Mouse (Mus musculus) ES-Bruce4 (cell line): Measurements from ENCODE around the gene Pum3. TPM values are rescaled to one million over a fixed set of nuclear protein-coding genes. Genes with fewer than 3 reads are reported as not detected.
"Not testable (repeated sequence)": the region's sequence is repeated elsewhere in the genome, so short reads cannot be mapped to it uniquely, and the experiment has no call there.

Experiments used
- H3K27ac ChIP-seq: 2 replicates; pipeline ENCODE4 v1.5.1; 2012; ENCODE audit warnings: low read length, inconsistent platforms; ENCODE audit not compliant: insufficient read depth
- H3K27me3 ChIP-seq: 2 replicates; pipeline ENCODE4 v1.6.1; 2012; ENCODE audit warnings: mild to moderate bottlenecking, low read length, inconsistent platforms; ENCODE audit not compliant: control insufficient read depth, poor library complexity, insufficient read depth, severe bottlenecking
- H3K36me3 ChIP-seq: 2 replicates; pipeline ENCODE4 v1.6.1; 2012; ENCODE audit warnings: inconsistent platforms, mild to moderate bottlenecking, low read length, moderate library complexity; ENCODE audit not compliant: control insufficient read depth, poor library complexity, insufficient read depth, severe bottlenecking
- H3K4me1 ChIP-seq: one replicate; pipeline ENCODE4 v1.8.1; 2011; ENCODE audit warnings: low read length; ENCODE audit not compliant: control insufficient read depth, insufficient read depth
- H3K4me3 ChIP-seq: 2 replicates; pipeline ENCODE4 v1.5.1; 2011; ENCODE audit warnings: low read depth, mild to moderate bottlenecking, low read length
- H3K9ac ChIP-seq: 2 replicates; pipeline ENCODE4 v1.6.1; 2012; ENCODE audit warnings: low read depth, mild to moderate bottlenecking, inconsistent platforms; ENCODE audit not compliant: poor library complexity, severe bottlenecking
- H3K9me3 ChIP-seq: replicated peaks from 2 replicates; pipeline ENCODE4 v1.6.1; 2012; ENCODE audit warnings: mild to moderate bottlenecking, low read length, inconsistent platforms; ENCODE audit not compliant: control insufficient read depth, poor library complexity, insufficient read depth, severe bottlenecking
- CTCF ChIP-seq: IDR thresholded peaks from one replicate; pipeline ENCODE4 v1.8.1; 2011; ENCODE audit warnings: low read depth, low read length
- EP300 ChIP-seq: IDR thresholded peaks from 2 replicates; pipeline ENCODE4 v1.6.1; 2011; ENCODE audit warnings: low read depth, low read length; ENCODE audit not compliant: insufficient read depth
- POLR2A ChIP-seq: IDR thresholded peaks from one replicate; pipeline ENCODE4 v1.8.1; 2011; ENCODE audit warnings: low read length; ENCODE audit not compliant: insufficient read depth
- polyA plus RNA-seq: library from polyadenylated mRNA; stranded (reverse); fragments of >200 nt; gene quantifications from 2 replicates; pipeline ENCODE4 v1.2.4, GENCODE M21; 2011; ENCODE audit warnings: low read depth; ENCODE audit not compliant: missing spikeins, insufficient read depth, insufficient read length

The Pum3 gene
- polyA plus RNA-seq, 1 experiment = 201 TPM

- TF ChIP-seq CTCF (no peak), EP300 (no peak), POLR2A (no peak)
- no peak overlapping the region for H3K9ac ChIP-seq
- no peak overlapping the region for H3K4me3 ChIP-seq
- no peak overlapping the region for H3K27ac ChIP-seq
- peaks cover 61% of the 10 kb centered on the region for H3K36me3 ChIP-seq
- no peaks in the 10 kb centered on the region for H3K4me1 ChIP-seq
- H3K9me3 ChIP-seq = no peaks in the 10 kb centered on the region
- no peaks in the 10 kb centered on the region for H3K27me3 ChIP-seq
Observed at GRCm38 (mm10) chr19:27392431-27392830, 37.2 kb downstream of the Pum3 start.

- Histone ChIP-seq H3K4me1 (no peaks in the 10 kb centered on the region), H3K9ac (no peak overlapping the region), H3K27me3 (no peaks in the 10 kb centered on the region), H3K36me3 (peaks cover 61% of the 10 kb centered on the region), H3K27ac (no peak overlapping the region), H3K4me3 (no peak overlapping the region), H3K9me3 (no peaks in the 10 kb centered on the region)
- no peak for TF ChIP-seq EP300
- no peak for TF ChIP-seq POLR2A
- no peak for TF ChIP-seq CTCF
Observed at GRCm38 (mm10) chr19:27391344-27391743, 38.3 kb downstream of the Pum3 start.

GRCm38 (mm10) chr19:27389566-27389965 is 40.1 kb downstream of the Pum3 start:
- not testable (repeated sequence) for H3K9me3 ChIP-seq, H3K4me1 ChIP-seq, H3K9ac ChIP-seq, H3K27ac ChIP-seq, H3K27me3 ChIP-seq, H3K4me3 ChIP-seq
- H3K36me3 ChIP-seq = peaks cover 60% of the 10 kb centered on the region

- H3K27ac ChIP-seq = no peak overlapping the region
- H3K4me1 ChIP-seq = no peaks in the 10 kb centered on the region
- no peak overlapping the region for H3K9ac ChIP-seq
- peaks cover 34% of the 10 kb centered on the region for H3K36me3 ChIP-seq
- no peaks in the 10 kb centered on the region for H3K27me3 ChIP-seq
- no peak for TF ChIP-seq POLR2A
- TF ChIP-seq EP300 = no peak
- H3K9me3 ChIP-seq = no peaks in the 10 kb centered on the region
- no peak overlapping the region for H3K4me3 ChIP-seq
Observed at GRCm38 (mm10) chr19:27385304-27385703, 44.3 kb downstream of the Pum3 start.

GRCm38 (mm10) chr19:27383266-27383665 is 46.4 kb downstream of the Pum3 start:
- Histone ChIP-seq H3K9ac (no peak overlapping the region), H3K9me3 (no peaks in the 10 kb centered on the region), H3K4me1 (no peaks in the 10 kb centered on the region), H3K27ac (no peak overlapping the region), H3K36me3 (peaks cover 21% of the 10 kb centered on the region), H3K27me3 (no peaks in the 10 kb centered on the region), H3K4me3 (no peak overlapping the region)
- TF ChIP-seq CTCF = no peak
- TF ChIP-seq POLR2A = no peak
- no peak for TF ChIP-seq EP300

- H3K9ac ChIP-seq = no peak overlapping the region
- H3K36me3 ChIP-seq = peaks cover 19% of the 10 kb centered on the region
- no peaks in the 10 kb centered on the region for H3K9me3 ChIP-seq
- H3K27me3 ChIP-seq = no peaks in the 10 kb centered on the region
- H3K4me3 ChIP-seq = no peak overlapping the region
- no peaks in the 10 kb centered on the region for H3K4me1 ChIP-seq
- no peak overlapping the region for H3K27ac ChIP-seq
- no peak for TF ChIP-seq EP300
- TF ChIP-seq POLR2A = no peak
- no peak for TF ChIP-seq CTCF
Observed at GRCm38 (mm10) chr19:27382131-27382530, 47.5 kb downstream of the Pum3 start.
